Mouse (Mus musculus) neural tube, embryonic 15.5 days (tissue): ENCODE data around the gene Sltm. TPM values are rescaled to one million over a fixed set of nuclear protein-coding genes. Genes with fewer than 3 reads are reported as not detected.

Experiments used
- ATAC-seq: fragments of 200-750 bp; cut with Nextera tagmentation; 2 replicates; pipeline ENCODE4 v1.8.0; 2017; ENCODE audit warnings: mild to moderate bottlenecking, moderate TSS enrichment, moderate library complexity; ENCODE audit not compliant: low FRiP score
- H3K27ac ChIP-seq: fragments of 300-500 bp; sonication (generic); replicated peaks from 2 replicates; pipeline ENCODE4 v1.5.1; 2015; ENCODE audit warnings: mild to moderate bottlenecking, inconsistent platforms
- H3K27me3 ChIP-seq: fragments of 300-500 bp; sonication (generic); replicated peaks from 2 replicates; pipeline ENCODE4 v1.6.1; 2015; ENCODE audit warnings: inconsistent platforms
- H3K36me3 ChIP-seq: fragments of 300-500 bp; sonication (generic); 2 replicates; pipeline ENCODE4 v1.6.1; 2015; ENCODE audit warnings: inconsistent platforms
- H3K4me1 ChIP-seq: fragments of 300-500 bp; sonication (generic); 2 replicates; pipeline ENCODE4 v1.6.1; 2015; ENCODE audit warnings: inconsistent platforms
- H3K4me2 ChIP-seq: fragments of 300-500 bp; sonication (generic); 2 replicates; pipeline ENCODE4 v1.6.1; 2015; ENCODE audit warnings: inconsistent platforms, mild to moderate bottlenecking, moderate library complexity
- H3K4me3 ChIP-seq: fragments of 300-500 bp; sonication (generic); replicated peaks from 2 replicates; pipeline ENCODE4 v1.5.1; 2015; ENCODE audit warnings: mild to moderate bottlenecking, inconsistent platforms
- H3K9ac ChIP-seq: fragments of 300-500 bp; sonication (generic); replicated peaks from 2 replicates; pipeline ENCODE4 v1.6.1; 2015; ENCODE audit warnings: mild to moderate bottlenecking, inconsistent platforms
- H3K9me3 ChIP-seq: fragments of 300-500 bp; sonication (generic); replicated peaks from 2 replicates; pipeline ENCODE4 v1.6.1; 2016; ENCODE audit warnings: inconsistent platforms
- WGBS: fragments of 180-500 bp; shearing (Covaris S2); methylation state at CpG from one replicate; pipeline ENCODE4 v1.1.7; 2015; ENCODE audit warnings: mixed read lengths; 5-methylcytosine and 5-hydroxymethylcytosine counted together
- polyA plus RNA-seq: library from polyadenylated mRNA; unstranded; fragments of >200 nt; fragmentation: Nextera tagmentation; extraction: Ambion mirVana; gene quantifications from 2 replicates; pipeline ENCODE4 v1.2.1, GENCODE M21; 2015

Sltm gene
- polyA plus RNA-seq, 1 experiment from 2014 or later, result 58.6 TPM

DNA sequence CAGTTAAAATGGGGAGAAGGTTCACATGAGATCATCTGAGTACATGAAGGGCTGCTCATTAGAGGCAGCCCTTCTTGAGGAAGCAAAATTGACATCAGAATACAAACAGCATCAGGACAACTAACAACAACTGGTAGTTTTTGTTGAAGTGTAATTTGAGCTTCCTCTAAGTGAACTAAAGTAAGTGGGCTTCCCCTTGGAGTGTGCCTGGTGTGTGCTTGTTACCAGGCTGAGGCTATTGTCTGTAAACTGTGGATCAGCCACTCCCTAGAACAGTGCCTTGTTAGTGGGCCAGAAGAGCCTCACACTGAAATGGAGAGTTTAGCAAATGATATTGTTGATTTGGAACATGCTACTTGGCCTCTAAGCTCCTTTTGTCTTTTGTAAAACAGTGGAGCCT is 12.9 kb downstream of the Sltm start:
- ATAC-seq, result no peak
- H3K9me3 ChIP-seq, result no peaks in the 10 kb centered on the region
- H3K36me3 ChIP-seq, result peaks cover 9% of the 10 kb centered on the region; the same call in 1 of the 2 replicates
- H3K27ac ChIP-seq, result no peak overlapping the region
- no peaks in the 10 kb centered on the region for H3K27me3 ChIP-seq
- H3K4me1 ChIP-seq, result no peaks in the 10 kb centered on the region
- no peak overlapping the region for H3K4me3 ChIP-seq
- no peak overlapping the region for H3K4me2 ChIP-seq
- no peak overlapping the region for H3K9ac ChIP-seq

DNA sequence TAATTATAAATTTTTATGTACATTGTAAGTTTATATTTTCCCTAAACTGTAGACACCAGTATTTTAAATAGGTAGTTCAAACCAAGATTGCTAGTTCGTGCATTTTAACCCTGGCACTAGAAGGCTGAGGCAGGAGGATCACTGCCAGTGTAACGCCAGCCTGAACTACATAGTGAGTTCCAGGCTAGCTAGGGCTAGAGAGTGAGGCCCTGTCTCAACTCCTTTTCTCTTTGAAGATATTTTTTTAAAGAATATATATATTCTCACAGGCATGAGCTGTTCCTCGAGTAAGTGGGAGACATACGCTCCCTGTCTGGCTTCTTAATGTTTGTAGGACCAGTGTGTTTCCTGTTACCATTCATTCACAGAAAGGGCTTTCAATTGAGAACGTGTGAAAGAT is 14.2 kb downstream of the Sltm start:
- no peaks in the 10 kb centered on the region for H3K4me1 ChIP-seq
- peaks cover 9% of the 10 kb centered on the region; the same call in 1 of the 2 replicates for H3K36me3 ChIP-seq
- 95% methylated on average over 5 of the region's 5 CpGs for WGBS
- ATAC-seq, result no peak
- no peaks in the 10 kb centered on the region for H3K9me3 ChIP-seq
- H3K27me3 ChIP-seq, result no peaks in the 10 kb centered on the region
- no peak overlapping the region for H3K27ac ChIP-seq
- no peak overlapping the region for H3K4me2 ChIP-seq
- H3K9ac ChIP-seq, result no peak overlapping the region
- H3K4me3 ChIP-seq, result no peak overlapping the region

- Histone ChIP-seq H3K4me2 (no peak overlapping the region), H3K36me3 (no peaks in the 10 kb centered on the region), H3K9ac (no peak overlapping the region), H3K4me3 (no peak overlapping the region), H3K4me1 (no peaks in the 10 kb centered on the region), H3K9me3 (no peaks in the 10 kb centered on the region), H3K27ac (no peak overlapping the region), H3K27me3 (no peaks in the 10 kb centered on the region)
- 96% methylated on average over 3 of the region's 3 CpGs for WGBS
- ATAC-seq, result no peak
These were observed 20.3 kb downstream of the Sltm start for GRCm38 (mm10) chr9:70562825-70563224.

- Histone ChIP-seq H3K27me3 (no peaks in the 10 kb centered on the region), H3K4me2 (no peak overlapping the region), H3K36me3 (peaks cover 2% of the 10 kb centered on the region), H3K4me3 (no peak overlapping the region), H3K27ac (no peak overlapping the region), H3K9ac (no peak overlapping the region), H3K4me1 (no peaks in the 10 kb centered on the region), H3K9me3 (no peaks in the 10 kb centered on the region)
- ATAC-seq, result no peak
- WGBS, result 88% methylated on average over 5 of the region's 5 CpGs
These were observed 25.1 kb downstream of the Sltm start for GRCm38 (mm10) chr9:70567651-70568050.

- H3K9ac ChIP-seq, result no peak overlapping the region
- H3K27ac ChIP-seq, result no peak overlapping the region
- H3K9me3 ChIP-seq, result no peaks in the 10 kb centered on the region
- H3K4me2 ChIP-seq, result no peak overlapping the region
- H3K4me3 ChIP-seq, result no peak overlapping the region
- no peaks in the 10 kb centered on the region for H3K27me3 ChIP-seq
- ATAC-seq, result no peak
- peaks cover 15% of the 10 kb centered on the region for H3K36me3 ChIP-seq
- no peaks in the 10 kb centered on the region for H3K4me1 ChIP-seq
- WGBS, result 97% methylated on average over 8 of the region's 8 CpGs
These were observed 27.8 kb downstream of the Sltm start for GRCm38 (mm10) chr9:70570351-70570750.

GRCm38 (mm10) chr9:70578123-70578522 is 35.6 kb downstream of the Sltm start:
- no peaks in the 10 kb centered on the region for H3K4me1 ChIP-seq
- no peak overlapping the region for H3K27ac ChIP-seq
- peaks cover 54% of the 10 kb centered on the region for H3K36me3 ChIP-seq
- 97% methylated on average over 2 of the region's 2 CpGs for WGBS
- H3K4me3 ChIP-seq, result no peak overlapping the region
- H3K27me3 ChIP-seq, result no peaks in the 10 kb centered on the region
- no peaks in the 10 kb centered on the region for H3K9me3 ChIP-seq
- ATAC-seq, result no peak
- no peak overlapping the region for H3K9ac ChIP-seq
- no peak overlapping the region for H3K4me2 ChIP-seq

GRCm38 (mm10) chr9:70580956-70581355 is 38.4 kb downstream of the Sltm start:
- no peak overlapping the region for H3K4me2 ChIP-seq
- no peak overlapping the region for H3K27ac ChIP-seq
- H3K4me1 ChIP-seq, result no peaks in the 10 kb centered on the region
- H3K9me3 ChIP-seq, result no peaks in the 10 kb centered on the region
- peaks cover 62% of the 10 kb centered on the region for H3K36me3 ChIP-seq
- H3K9ac ChIP-seq, result no peak overlapping the region
- no peaks in the 10 kb centered on the region for H3K27me3 ChIP-seq
- no peak overlapping the region for H3K4me3 ChIP-seq
- ATAC-seq, result no peak
- 89% methylated on average over 5 of the region's 5 CpGs for WGBS

- H3K36me3 ChIP-seq, result peaks cover 85% of the 10 kb centered on the region
- H3K4me2 ChIP-seq, result no peak overlapping the region
- H3K9ac ChIP-seq, result no peak overlapping the region
- WGBS, result 92% methylated on average over 14 of the region's 14 CpGs
- no peaks in the 10 kb centered on the region for H3K4me1 ChIP-seq
- no peak overlapping the region for H3K27ac ChIP-seq
- no peaks in the 10 kb centered on the region for H3K27me3 ChIP-seq
- H3K4me3 ChIP-seq, result no peak overlapping the region
- no peak for ATAC-seq
- H3K9me3 ChIP-seq, result no peaks in the 10 kb centered on the region
These were observed 42.1 kb downstream of the Sltm start for GRCm38 (mm10) chr9:70584641-70585040.

GRCm38 (mm10) chr9:70585172-70585571 is 42.6 kb downstream of the Sltm start:
- Histone ChIP-seq H3K4me3 (no peak overlapping the region), H3K4me2 (no peak overlapping the region), H3K4me1 (no peaks in the 10 kb centered on the region), H3K27me3 (no peaks in the 10 kb centered on the region), H3K27ac (no peak overlapping the region), H3K36me3 (peaks cover 84% of the 10 kb centered on the region), H3K9me3 (no peaks in the 10 kb centered on the region), H3K9ac (no peak overlapping the region)
- ATAC-seq, result no peak
- WGBS, result 78% methylated on average over 5 of the region's 5 CpGs

DNA sequence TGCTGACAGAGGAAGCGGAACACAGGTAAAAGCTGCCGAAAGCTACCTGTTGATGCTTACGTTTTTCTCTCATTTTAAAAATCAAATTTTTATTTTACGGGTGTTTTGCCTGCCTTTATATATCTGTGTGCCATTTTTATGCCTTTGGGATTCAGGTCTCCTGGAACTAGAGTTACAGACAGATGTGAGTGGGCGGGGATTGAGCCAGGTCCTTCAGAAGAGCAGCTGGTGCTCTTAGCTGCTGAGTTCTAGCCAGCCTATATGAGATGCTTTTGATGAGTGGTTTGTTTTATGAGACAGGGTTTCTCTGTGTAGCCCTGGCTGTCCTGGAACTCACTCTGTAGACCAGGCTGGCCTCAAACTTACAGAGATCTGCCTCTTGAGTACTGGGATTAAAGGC is 44.6 kb downstream of the Sltm start:
- 96% methylated on average over 5 of the region's 5 CpGs for WGBS
- H3K4me2 ChIP-seq, result no peak overlapping the region
- H3K9ac ChIP-seq, result no peak overlapping the region
- H3K36me3 ChIP-seq, result peaks cover 85% of the 10 kb centered on the region
- H3K27ac ChIP-seq, result no peak overlapping the region
- no peaks in the 10 kb centered on the region for H3K4me1 ChIP-seq
- no peak overlapping the region for H3K4me3 ChIP-seq
- ATAC-seq, result no peak
- H3K27me3 ChIP-seq, result no peaks in the 10 kb centered on the region
- no peaks in the 10 kb centered on the region for H3K9me3 ChIP-seq

GRCm38 (mm10) chr9:70590775-70591174 is 48.2 kb downstream of the Sltm start:
- H3K4me3 ChIP-seq, result no peak overlapping the region
- no peaks in the 10 kb centered on the region for H3K9me3 ChIP-seq
- no peaks in the 10 kb centered on the region for H3K4me1 ChIP-seq
- H3K27ac ChIP-seq, result no peak overlapping the region
- H3K36me3 ChIP-seq, result peaks cover 85% of the 10 kb centered on the region
- no peaks in the 10 kb centered on the region for H3K27me3 ChIP-seq
- no peak overlapping the region for H3K4me2 ChIP-seq
- 95% methylated on average over 4 of the region's 4 CpGs for WGBS
- H3K9ac ChIP-seq, result no peak overlapping the region
- ATAC-seq, result no peak

DNA sequence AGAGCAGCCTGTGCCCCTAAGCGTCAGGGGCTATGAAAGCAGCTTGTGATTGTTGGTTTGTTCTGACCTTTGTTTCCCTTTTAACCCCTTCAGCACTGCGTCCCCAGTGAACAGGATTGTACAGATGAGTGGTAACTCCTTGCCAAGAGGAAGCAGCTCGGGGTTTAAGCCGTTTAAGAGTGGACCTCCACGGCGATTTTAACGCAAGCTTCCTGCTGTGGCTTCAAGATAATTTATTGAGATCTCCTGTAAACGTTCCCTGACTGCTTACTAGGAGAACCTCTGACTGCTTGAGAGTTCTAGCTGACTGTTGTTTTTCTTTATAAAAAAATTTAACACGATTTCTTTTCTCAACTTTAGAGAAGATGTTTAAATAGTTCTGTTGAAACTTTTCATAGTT is 48.9 kb downstream of the Sltm start:
- H3K4me3 ChIP-seq, result no peak overlapping the region
- H3K36me3 ChIP-seq, result peaks cover 78% of the 10 kb centered on the region
- no peak overlapping the region for H3K4me2 ChIP-seq
- no peak for ATAC-seq
- H3K27ac ChIP-seq, result no peak overlapping the region
- 49% methylated on average over 9 of the region's 9 CpGs for WGBS
- no peaks in the 10 kb centered on the region for H3K9me3 ChIP-seq
- H3K27me3 ChIP-seq, result no peaks in the 10 kb centered on the region
- H3K9ac ChIP-seq, result no peak overlapping the region
- H3K4me1 ChIP-seq, result no peaks in the 10 kb centered on the region

- H3K27me3 ChIP-seq, result no peaks in the 10 kb centered on the region
- peaks cover 23% of the 10 kb centered on the region for H3K36me3 ChIP-seq
- no peak overlapping the region for H3K9ac ChIP-seq
- no peak overlapping the region for H3K27ac ChIP-seq
- 90% methylated on average over 2 of the region's 2 CpGs for WGBS
- H3K4me1 ChIP-seq, result no peaks in the 10 kb centered on the region
- no peak overlapping the region for H3K4me2 ChIP-seq
- ATAC-seq, result no peak
- no peaks in the 10 kb centered on the region for H3K9me3 ChIP-seq
- H3K4me3 ChIP-seq, result no peak overlapping the region
These were observed 55.7 kb downstream of the Sltm start for GRCm38 (mm10) chr9:70598271-70598670.
